11 mouse cellular contexts compared by ENCODE assay signal in genomic region chr12:69781935-69782650, GRCm38 (mm10). TPM values are rescaled to one million over a fixed set of nuclear protein-coding genes. Genes with fewer than 3 reads are reported as not detected.
A peak's percentile ranks its signal among the peaks of the same experiment; 100 is the strongest.
DNase-seq lines count a peak whose midpoint lies in the region; ATAC-seq and TF ChIP-seq lines count a peak whose summit lies in the region.
"Had no signal": no experiment of that assay in that cellular context is flagged by ENCODE, and none has a peak within 500 bp of the region (broad histone marks: within the 10 kb centered on the region; RNA-seq: fewer than 3 reads in every experiment).

No protein-coding gene starts in this region.

- no peak for TF ChIP-seq CTCF in liver, embryonic 14.5 days (IDR thresholded peaks at IDR 0.05; ENCODE audit: low read depth)

- H3K27me3 ChIP-seq in liver, embryonic 14.5 days (ENCODE audit: control insufficient read depth, insufficient read depth, low read length): no peaks in the 10 kb centered on the region
- no peaks in the 10 kb centered on the region for H3K27me3 ChIP-seq in hindbrain, embryonic 12.5 days
- H3K27me3 ChIP-seq: forebrain, embryonic 15.5 days had no signal

- H3K9ac ChIP-seq in liver, embryonic 14.5 days (replicated peaks): peak overlapping the region; percentile 6; the same call in 1 of the 2 replicates
- no peak overlapping the region for H3K9ac ChIP-seq in hindbrain, embryonic 12.5 days
- H3K9ac ChIP-seq: forebrain, embryonic 15.5 days had no signal

- H3K4me2 ChIP-seq in liver, embryonic 14.5 days (ENCODE audit: low read depth): peak overlapping the region; percentile 81
- H3K4me2 ChIP-seq in hindbrain, embryonic 12.5 days (replicated peaks): no peak overlapping the region
- H3K4me2 ChIP-seq: forebrain, embryonic 15.5 days had no signal

- H3K36me3 ChIP-seq in liver, embryonic 14.5 days (replicated peaks; ENCODE audit: control insufficient read depth, insufficient read depth, low read depth): no peaks in the 10 kb centered on the region
- H3K36me3 ChIP-seq in hindbrain, embryonic 12.5 days: no peaks in the 10 kb centered on the region
- H3K36me3 ChIP-seq: forebrain, embryonic 15.5 days had no signal

- no peak overlapping the region for H3K4me3 ChIP-seq in liver, embryonic 14.5 days (ENCODE audit: insufficient read depth in 1 of 2, low read depth in 2 of 2, low read length in 2 of 2)
- H3K4me3 ChIP-seq in hindbrain, embryonic 12.5 days: no peak overlapping the region
- H3K4me3 ChIP-seq: forebrain, embryonic 15.5 days; megakaryocyte, embryonic 14.5 days had no signal

- peak; percentile 20 for DNase-seq in cerebellum, adult 9-11 months
- DNase-seq in cerebellum, postnatal 14 days: no peak
- peak; percentile 91 to 96 for DNase-seq in adrenal gland, adult (ENCODE audit: inconsistent age in 2 of 2, low spot score in 1 of 2)
- peak; percentile 97 for DNase-seq in kidney, adult 11 months
- DNase-seq in liver, embryonic 14.5 days (ENCODE audit: low read depth in 3 of 3, low spot score in 3 of 3): no peak
- DNase-seq in frontal cortex, postnatal 10 days (ENCODE audit: low spot score in 2 of 2): no peak
- DNase-seq in lung, postnatal 36 days: no peak
- DNase-seq: cerebellum, adult 18-20 months had no signal

- WGBS in liver, embryonic 14.5 days (ENCODE audit: insufficient replicate concordance): 76% methylated on average over 10 of the region's 10 CpGs
- 78% methylated on average over 10 of the region's 10 CpGs for WGBS in hindbrain, embryonic 12.5 days

- 0 out of 2 replicates have a peak, but pooled peaks have one; percentile 12 for ATAC-seq in liver, embryonic 14.5 days (ENCODE audit: insufficient read depth)
- no peak; the same call in 1 of the 2 replicates for ATAC-seq in hindbrain, embryonic 12.5 days (ENCODE audit: low FRiP score)
- ATAC-seq: forebrain, embryonic 15.5 days had no signal

- H3K27ac ChIP-seq in liver, embryonic 14.5 days: peak overlapping the region; percentile 95
- no peak overlapping the region for H3K27ac ChIP-seq in hindbrain, embryonic 12.5 days
- H3K27ac ChIP-seq: forebrain, embryonic 15.5 days had no signal

- H3K9me3 ChIP-seq in liver, embryonic 14.5 days (ENCODE audit: control insufficient read depth, low read length): no peaks in the 10 kb centered on the region
- H3K9me3 ChIP-seq in hindbrain, embryonic 12.5 days (replicated peaks): no peaks in the 10 kb centered on the region
- H3K9me3 ChIP-seq: forebrain, embryonic 15.5 days had no signal

- peaks cover 36 to 40% of the 10 kb centered on the region in 2 experiments for H3K4me1 ChIP-seq in liver, embryonic 14.5 days (replicated peaks; ENCODE audit: control insufficient read depth in 2 of 2, insufficient read depth in 2 of 2, low read length in 1 of 2)
- H3K4me1 ChIP-seq in hindbrain, embryonic 12.5 days: 0 out of 2 replicates have a peak, but pooled peaks cover 3% of the 10 kb centered on the region
- H3K4me1 ChIP-seq: forebrain, embryonic 15.5 days had no signal

- TF ChIP-seq EP300 in liver, embryonic 14.5 days (IDR thresholded peaks at IDR 0.05; ENCODE audit: low read depth): no peak

RNA-seq across cellular contexts. Expression of gene Cdkl1, which starts 9.0 kb away (rescaled TPM):
- polyA plus RNA-seq in liver, embryonic 14.5 days (2012; rRNA removed): 0.48 and 0.80 TPM in 2 replicates
- polyA plus RNA-seq in liver, embryonic 14.5 days (2014; fragmentation: Nextera tagmentation; extraction: Ambion mirVana): 1.4 and 1.7 TPM in 2 replicates
- polyA plus RNA-seq in hindbrain, embryonic 12.5 days (2016; fragmentation: Nextera tagmentation; extraction: Ambion mirVana): 1.5 and 1.6 TPM in 2 replicates

RNA-seq across cellular contexts. Expression of gene Atp5s, which starts 57.3 kb away (rescaled TPM):
- polyA plus RNA-seq in liver, embryonic 14.5 days (2012; rRNA removed): 8.1 and 12.0 TPM in 2 replicates
- polyA plus RNA-seq in liver, embryonic 14.5 days (2014; fragmentation: Nextera tagmentation; extraction: Ambion mirVana): 20.7 and 22.0 TPM in 2 replicates
- 26.1 and 28.5 TPM in 2 replicates for polyA plus RNA-seq in hindbrain, embryonic 12.5 days (2016; fragmentation: Nextera tagmentation; extraction: Ambion mirVana)

RNA-seq across cellular contexts. Expression of gene L2hgdh, which starts 57.4 kb away (rescaled TPM):
- 5.4 and 7.5 TPM in 2 replicates for polyA plus RNA-seq in liver, embryonic 14.5 days (2012; rRNA removed)
- polyA plus RNA-seq in liver, embryonic 14.5 days (2014; fragmentation: Nextera tagmentation; extraction: Ambion mirVana): 9.3 and 11.6 TPM in 2 replicates
- polyA plus RNA-seq in hindbrain, embryonic 12.5 days (2016; fragmentation: Nextera tagmentation; extraction: Ambion mirVana): 14.6 and 15.3 TPM in 2 replicates

Comparison
In these comparisons a context has a peak if more than half of its experiments do, and no peak if none do; other contexts are left out.
1. DNase-seq: peak in cerebellum, adult 9-11 months (single experiment), adrenal gland, adult (2 of 2) and kidney, adult 11 months (single experiment); none in cerebellum, postnatal 14 days (0 of 2), liver, embryonic 14.5 days (0 of 3), frontal cortex, postnatal 10 days (0 of 2) and lung, postnatal 36 days (single experiment).